Mouse (Mus musculus): ENCODE data around the gene Tes. TPM values are rescaled to one million over a fixed set of nuclear protein-coding genes. Genes with fewer than 3 reads are reported as not detected.

The Tes gene
- total and polyA plus RNA-seq, 3 experiments = 2.3 to 4.0 (median 3.3) TPM

DNA sequence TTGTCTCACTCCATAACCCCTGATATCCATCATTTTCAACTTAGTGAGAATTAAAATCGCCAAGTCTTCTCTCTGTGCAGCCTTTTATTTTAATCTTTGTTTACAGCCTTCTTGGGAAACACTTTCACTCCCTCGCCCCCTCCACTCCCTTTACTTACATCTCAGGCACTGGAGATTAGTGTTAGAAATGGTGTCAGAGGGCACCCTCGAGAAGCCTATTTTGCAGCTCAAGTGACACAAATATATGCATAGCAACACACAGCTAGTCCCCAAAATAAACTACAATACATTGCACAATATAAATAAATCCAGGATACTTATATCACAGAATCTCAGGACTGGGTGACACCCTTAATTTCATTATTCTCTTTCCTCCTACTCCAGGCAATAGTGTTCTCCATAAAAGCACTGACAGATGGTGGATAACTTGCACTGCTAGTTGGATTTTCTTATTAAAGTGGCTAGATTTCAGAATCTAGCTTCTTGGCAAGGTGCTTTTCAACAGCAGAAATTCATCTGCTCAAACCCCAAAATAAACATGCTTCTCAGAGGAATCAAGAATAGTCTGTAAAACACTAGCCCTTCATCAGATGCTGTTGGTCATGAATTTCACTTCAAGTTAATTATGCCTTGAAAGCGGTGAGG lies 86.2 kb downstream of the Tes start:
- WGBS = 84% methylated on average over 4 of the region's 4 CpGs
- intact Hi-C loops (cut with DNase I) = no loop called here
- Histone ChIP-seq H3K9ac (ENCODE audit: low read depth, low read length) (no peak overlapping the region), H3K27ac (no peak overlapping the region), H3K4me3 (no peak overlapping the region), H3K36me3 (ENCODE audit: control insufficient read depth, insufficient read depth, low read length) (no peaks in the 10 kb centered on the region), H3K4me1 (ENCODE audit: control insufficient read depth, insufficient read depth, low read length) (no peaks in the 10 kb centered on the region; the same call in 1 of the 2 replicates), H3K27me3 (ENCODE audit: control insufficient read depth, insufficient read depth, low read length) (no peaks in the 10 kb centered on the region), H3K79me2 (replicated peaks; ENCODE audit: control insufficient read depth, insufficient read depth, low read length) (no peaks in the 10 kb centered on the region)
- no peak for TF ChIP-seq EP300 (IDR thresholded peaks at IDR 0.05; ENCODE audit: insufficient read depth, low read depth, low read length)
- no peak for TF ChIP-seq POLR2A (IDR thresholded peaks at IDR 0.05; ENCODE audit: insufficient read depth, low read depth, low read length)
- no peak for TF ChIP-seq CTCF (IDR thresholded peaks at IDR 0.05)
- DNase-seq = no peak

DNA sequence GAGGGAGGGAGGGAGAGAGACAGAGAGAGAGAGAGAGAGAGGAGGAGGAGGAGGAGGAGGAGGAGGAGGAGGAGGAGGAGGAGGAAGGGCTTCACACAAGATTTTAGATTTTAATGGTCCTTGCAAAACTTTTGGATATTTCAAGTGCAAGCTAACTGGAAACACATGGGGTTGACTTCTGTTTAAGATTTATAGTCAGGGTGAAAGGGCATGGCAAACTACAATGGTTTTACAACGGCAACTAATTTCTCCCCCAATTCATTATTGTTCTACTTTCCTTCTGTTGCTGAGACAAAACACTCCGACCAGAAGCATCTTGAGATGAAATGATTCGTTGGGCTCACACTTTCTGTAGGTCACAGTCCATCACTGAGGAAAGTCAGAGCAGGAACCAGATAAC lies 87.6 kb downstream of the Tes start:
- Histone ChIP-seq H3K4me1 (ENCODE audit: control insufficient read depth, insufficient read depth, low read length) (no peaks in the 10 kb centered on the region; the same call in 1 of the 2 replicates), H3K27ac (no peak overlapping the region), H3K27me3 (ENCODE audit: control insufficient read depth, insufficient read depth, low read length) (no peaks in the 10 kb centered on the region), H3K4me3 (no peak overlapping the region), H3K79me2 (replicated peaks; ENCODE audit: control insufficient read depth, insufficient read depth, low read length) (no peaks in the 10 kb centered on the region), H3K9ac (ENCODE audit: low read depth, low read length) (no peak overlapping the region), H3K36me3 (ENCODE audit: control insufficient read depth, insufficient read depth, low read length) (no peaks in the 10 kb centered on the region)
- 61% methylated on average over 3 of the region's 3 CpGs for WGBS
- intact Hi-C loops (cut with DNase I) = no loop called here
- TF ChIP-seq CTCF (IDR thresholded peaks at IDR 0.05) (no peak), EP300 (IDR thresholded peaks at IDR 0.05; ENCODE audit: insufficient read depth, low read depth, low read length) (no peak), POLR2A (IDR thresholded peaks at IDR 0.05; ENCODE audit: insufficient read depth, low read depth, low read length) (no peak)
- no peak for DNase-seq

Other genes starting within 250 kb of the Tes start
- gene Tfec, start 166.7 kb upstream of the Tes start, total RNA-seq (2021) = under 1 TPM; 0.18 to 0.26 TPM
- 0.10 and 0.15 TPM in 2 replicates for gene Tfec, start 166.7 kb upstream of the Tes start, polyA plus RNA-seq (2012; rRNA removed)
- 10 to 100 TPM; 40.7 to 44.8 TPM for gene Cav2, start 216.0 kb downstream of the Tes start, total RNA-seq (2021)
- gene Cav2, start 216.0 kb downstream of the Tes start, polyA plus RNA-seq (2012; rRNA removed) = 54.2 and 69.5 TPM in 2 replicates
- gene Cav1, start 241.2 kb downstream of the Tes start, total RNA-seq (2021) = 100 to 1,000 TPM; 207 to 212 TPM
- 483 and 602 TPM in 2 replicates for gene Cav1, start 241.2 kb downstream of the Tes start, polyA plus RNA-seq (2012; rRNA removed)

Measured in heart, adult 2 months (tissue).